Mouse (Mus musculus) midbrain, embryonic 12.5 days (tissue): Measurements from ENCODE around the gene Aloxe3. TPM values are rescaled to one million over a fixed set of nuclear protein-coding genes. Genes with fewer than 3 reads are reported as not detected.
A peak's percentile ranks its signal among the peaks of the same experiment; 100 is the strongest.

Experiments used
- ATAC-seq: fragments of 200-750 bp; cut with Nextera tagmentation; 2 replicates; pipeline ENCODE4 v1.8.0; 2017; ENCODE audit warnings: low read depth, moderate TSS enrichment, moderate library complexity; ENCODE audit not compliant: low FRiP score
- H3K27ac ChIP-seq: fragments of 300-500 bp; sonication (generic); replicated peaks from 2 replicates; pipeline ENCODE4 v1.5.1; 2016; ENCODE audit warnings: mild to moderate bottlenecking
- H3K27me3 ChIP-seq: fragments of 300-500 bp; sonication (generic); 2 replicates; pipeline ENCODE4 v1.6.1; 2016; ENCODE audit warnings: mild to moderate bottlenecking
- H3K36me3 ChIP-seq: fragments of 300-500 bp; sonication (generic); 2 replicates; pipeline ENCODE4 v1.6.1; 2016
- H3K4me1 ChIP-seq: fragments of 300-500 bp; sonication (generic); 2 replicates; pipeline ENCODE4 v1.6.1; 2016
- H3K4me2 ChIP-seq: fragments of 300-500 bp; sonication (generic); replicated peaks from 2 replicates; pipeline ENCODE4 v1.6.1; 2016; ENCODE audit warnings: mild to moderate bottlenecking, moderate library complexity
- H3K4me3 ChIP-seq: fragments of 300-500 bp; sonication (generic); 2 replicates; pipeline ENCODE4 v1.5.1; 2016; ENCODE audit warnings: mild to moderate bottlenecking
- H3K9ac ChIP-seq: fragments of 300-500 bp; sonication (generic); replicated peaks from 2 replicates; pipeline ENCODE4 v1.6.1; 2016; ENCODE audit warnings: mild to moderate bottlenecking, moderate library complexity
- H3K9me3 ChIP-seq: fragments of 300-500 bp; sonication (generic); 2 replicates; pipeline ENCODE4 v1.6.1; 2016; ENCODE audit warnings: mild to moderate bottlenecking
- WGBS: fragments of 180-500 bp; shearing (Covaris S2); methylation state at CpG from one replicate; pipeline ENCODE4 v1.1.7; 2016; 5-methylcytosine and 5-hydroxymethylcytosine counted together
- polyA plus RNA-seq: library from polyadenylated mRNA; unstranded; fragments of >200 nt; fragmentation: Nextera tagmentation; extraction: Ambion mirVana; gene quantifications from 2 replicates; pipeline ENCODE4 v1.2.1, GENCODE M21; 2016

Aloxe3 gene
- polyA plus RNA-seq, 1 experiment from 2014 or later, result 0.66 TPM

- Histone ChIP-seq H3K4me3 (peak overlapping the region; percentile 52), H3K27me3 (peaks cover 40% of the 10 kb centered on the region), H3K36me3 (peaks cover 34% of the 10 kb centered on the region), H3K4me1 (peaks cover 5% of the 10 kb centered on the region; the same call in 1 of the 2 replicates), H3K9ac (no peak overlapping the region; the same call in 1 of the 2 replicates), H3K9me3 (no peaks in the 10 kb centered on the region), H3K4me2 (peak overlapping the region; percentile 52), H3K27ac (no peak overlapping the region)
- no peak for ATAC-seq
- 6% methylated on average over 21 of the region's 21 CpGs for WGBS
These were observed 14.5 kb upstream of the Aloxe3 start for GRCm38 (mm10) chr11:69111051-69111810.

GRCm38 (mm10) chr11:69111865-69112264 is 13.8 kb upstream of the Aloxe3 start:
- H3K4me2 ChIP-seq, result peak overlapping the region; percentile 52; the same call in 1 of the 2 replicates
- no peak for ATAC-seq
- 68% methylated on average over 4 of the region's 4 CpGs for WGBS
- peaks cover 27% of the 10 kb centered on the region for H3K36me3 ChIP-seq
- H3K4me3 ChIP-seq, result no peak overlapping the region
- H3K27me3 ChIP-seq, result peaks cover 45% of the 10 kb centered on the region
- H3K4me1 ChIP-seq, result peaks cover 6% of the 10 kb centered on the region
- no peak overlapping the region for H3K27ac ChIP-seq
- no peak overlapping the region for H3K9ac ChIP-seq
- no peaks in the 10 kb centered on the region for H3K9me3 ChIP-seq

- Histone ChIP-seq H3K4me3 (no peak overlapping the region), H3K36me3 (peaks cover 6% of the 10 kb centered on the region), H3K9me3 (no peaks in the 10 kb centered on the region), H3K4me2 (no peak overlapping the region), H3K27ac (no peak overlapping the region), H3K4me1 (peaks cover 19% of the 10 kb centered on the region), H3K27me3 (peaks cover 49% of the 10 kb centered on the region), H3K9ac (no peak overlapping the region)
- 80% methylated on average over 3 of the region's 3 CpGs for WGBS
- no peak for ATAC-seq
These were observed 11.7 kb upstream of the Aloxe3 start for GRCm38 (mm10) chr11:69114018-69114417.

- H3K36me3 ChIP-seq, result no peaks in the 10 kb centered on the region
- 75% methylated on average over 3 of the region's 3 CpGs for WGBS
- peaks cover 55% of the 10 kb centered on the region for H3K27me3 ChIP-seq
- H3K4me3 ChIP-seq, result no peak overlapping the region
- ATAC-seq, result no peak
- H3K4me1 ChIP-seq, result peaks cover 25% of the 10 kb centered on the region
- no peak overlapping the region for H3K27ac ChIP-seq
- H3K9ac ChIP-seq, result no peak overlapping the region
- no peak overlapping the region for H3K4me2 ChIP-seq
- H3K9me3 ChIP-seq, result no peaks in the 10 kb centered on the region
These were observed 11.1 kb upstream of the Aloxe3 start for GRCm38 (mm10) chr11:69114621-69115020.

- no peaks in the 10 kb centered on the region for H3K36me3 ChIP-seq
- peaks cover 70% of the 10 kb centered on the region for H3K27me3 ChIP-seq
- no peak overlapping the region for H3K27ac ChIP-seq
- 66% methylated on average over 5 of the region's 5 CpGs for WGBS
- H3K4me1 ChIP-seq, result peaks cover 40% of the 10 kb centered on the region
- no peaks in the 10 kb centered on the region for H3K9me3 ChIP-seq
- H3K4me2 ChIP-seq, result peak overlapping the region; percentile 70
- no peak overlapping the region for H3K9ac ChIP-seq
- H3K4me3 ChIP-seq, result peak overlapping the region; percentile 55; the same call in 1 of the 2 replicates
- ATAC-seq, result no peak
These were observed 8.9 kb upstream of the Aloxe3 start for GRCm38 (mm10) chr11:69116843-69117242.

- Histone ChIP-seq H3K4me2 (peak overlapping the region; percentile 70), H3K36me3 (no peaks in the 10 kb centered on the region), H3K27ac (peak overlapping the region; percentile 43), H3K27me3 (peaks cover 64% of the 10 kb centered on the region), H3K4me3 (peak overlapping the region; percentile 55), H3K9me3 (no peaks in the 10 kb centered on the region), H3K9ac (peak overlapping the region; percentile 69), H3K4me1 (peaks cover 42% of the 10 kb centered on the region)
- ATAC-seq, result no peak
- WGBS, result under 1% methylated on average over 45 of the region's 45 CpGs
These were observed 7.7 kb upstream of the Aloxe3 start for GRCm38 (mm10) chr11:69117737-69118695.

GRCm38 (mm10) chr11:69118765-69119164 is 6.9 kb upstream of the Aloxe3 start:
- no peak overlapping the region; the same call in 1 of the 2 replicates for H3K9ac ChIP-seq
- peaks cover 46% of the 10 kb centered on the region for H3K4me1 ChIP-seq
- ATAC-seq, result no peak
- no peak overlapping the region for H3K27ac ChIP-seq
- peaks cover 62% of the 10 kb centered on the region for H3K27me3 ChIP-seq
- WGBS, result 0% methylated on average over 15 of the region's 15 CpGs
- peak overlapping the region; percentile 55 for H3K4me3 ChIP-seq
- no peaks in the 10 kb centered on the region for H3K36me3 ChIP-seq
- peak overlapping the region; percentile 70 for H3K4me2 ChIP-seq
- no peaks in the 10 kb centered on the region for H3K9me3 ChIP-seq

GRCm38 (mm10) chr11:69119446-69120155 is 6.1 kb upstream of the Aloxe3 start:
- no peak for ATAC-seq
- H3K4me3 ChIP-seq, result peak overlapping the region; percentile 77
- 29% methylated on average over 14 of the region's 14 CpGs for WGBS
- no peak overlapping the region for H3K27ac ChIP-seq
- no peak overlapping the region for H3K9ac ChIP-seq
- H3K9me3 ChIP-seq, result no peaks in the 10 kb centered on the region
- peak overlapping the region; percentile 92 for H3K4me2 ChIP-seq
- H3K36me3 ChIP-seq, result no peaks in the 10 kb centered on the region
- H3K4me1 ChIP-seq, result peaks cover 46% of the 10 kb centered on the region
- H3K27me3 ChIP-seq, result peaks cover 53% of the 10 kb centered on the region

GRCm38 (mm10) chr11:69120221-69121000 is 5.3 kb upstream of the Aloxe3 start, which contains the start of gene Hes7:
Hes7 (plus strand) TSS chr11:69120404.
- Histone ChIP-seq H3K27ac (no peak within 1 kb of the TSS), H3K36me3 (no peaks in the 10 kb centered on the region), H3K9me3 (no peaks in the 10 kb centered on the region), H3K9ac (peak within 1 kb of the TSS; percentile 72), H3K4me3 (peak within 1 kb of the TSS; percentile 77), H3K4me1 (peaks cover 46% of the 10 kb centered on the region), H3K4me2 (peak within 1 kb of the TSS; percentile 92), H3K27me3 (peaks cover 47% of the 10 kb centered on the region)
- WGBS, result 2% methylated on average over 27 of the region's 27 CpGs
- ATAC-seq, result no peak

- peak overlapping the region; percentile 77 for H3K4me3 ChIP-seq
- H3K9ac ChIP-seq, result peak overlapping the region; percentile 72
- H3K9me3 ChIP-seq, result no peaks in the 10 kb centered on the region
- ATAC-seq, result no peak
- H3K27me3 ChIP-seq, result peaks cover 46% of the 10 kb centered on the region
- H3K27ac ChIP-seq, result no peak overlapping the region
- H3K4me2 ChIP-seq, result peak overlapping the region; percentile 92
- WGBS, result under 1% methylated on average over 33 of the region's 33 CpGs
- H3K36me3 ChIP-seq, result no peaks in the 10 kb centered on the region
- peaks cover 54% of the 10 kb centered on the region for H3K4me1 ChIP-seq
These were observed 4.5 kb upstream of the Aloxe3 start for GRCm38 (mm10) chr11:69121001-69121740.
